Mouse (Mus musculus): ENCODE results near the gene Pdzd4.

DNA sequence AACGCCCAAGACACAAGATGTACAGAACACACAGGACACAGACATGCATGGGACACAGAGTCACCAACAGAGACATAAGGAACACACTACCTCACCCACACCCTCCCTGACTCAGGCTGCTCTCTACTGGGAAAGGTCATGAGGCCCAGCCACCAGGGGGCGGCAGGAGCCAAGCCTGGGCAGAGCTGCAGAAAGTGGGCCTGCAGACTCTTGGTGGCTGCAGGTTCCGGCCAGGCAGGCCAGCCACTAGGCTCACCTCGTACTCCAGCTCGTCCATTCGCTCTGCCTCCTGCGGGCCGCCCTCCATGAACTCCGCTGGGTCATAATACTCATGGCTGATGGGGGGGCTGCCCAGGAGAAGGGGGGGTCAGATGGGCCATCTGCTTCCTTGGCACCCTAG is 26.3 kb downstream of the Pdzd4 start:
- TF ChIP-seq CTCF (IDR thresholded peaks at IDR 0.05; ENCODE audit: borderline replicate concordance, insufficient read depth, low read length) (peak; percentile 67), POLR2A (IDR thresholded peaks at IDR 0.05; ENCODE audit: low read depth, low read length) (no peak)

Measured in embryonic fibroblast, embryonic 13.5 days (primary cell).